Mouse (Mus musculus) cerebellum, adult 11 months (tissue): ENCODE data around the gene Myh10.
"Not testable (repeated sequence)": the region's sequence is repeated elsewhere in the genome, so short reads cannot be mapped to it uniquely, and the experiment has no call there.

Source experiments
- DNase-seq: peaks from one replicate; pipeline ENCODE4 v3.0.0; 2022

Myh10 gene

GRCm38 (mm10) chr11:68811881-68812577 lies 120.7 kb downstream of the Myh10 start:
- DNase-seq: no peak

GRCm38 (mm10) chr11:68818416-68818815 lies 127.1 kb downstream of the Myh10 start:
- DNase-seq: no peak

- DNase-seq: peak; percentile 40
Observed at GRCm38 (mm10) chr11:68819226-68819805, 128.0 kb downstream of the Myh10 start.

GRCm38 (mm10) chr11:68822326-68822725 lies 131.0 kb downstream of the Myh10 start:
- no peak for DNase-seq

GRCm38 (mm10) chr11:68826735-68827134 lies 135.4 kb downstream of the Myh10 start:
- DNase-seq: no peak

GRCm38 (mm10) chr11:68831580-68831979 lies 140.2 kb downstream of the Myh10 start:
- DNase-seq: not testable (repeated sequence)

GRCm38 (mm10) chr11:68832793-68833192 lies 141.4 kb downstream of the Myh10 start:
- DNase-seq: no peak

GRCm38 (mm10) chr11:68833593-68833992 lies 142.2 kb downstream of the Myh10 start:
- DNase-seq: no peak

- DNase-seq: no peak
Observed at GRCm38 (mm10) chr11:68835034-68835433, 143.7 kb downstream of the Myh10 start.

- DNase-seq: no peak
Observed at GRCm38 (mm10) chr11:68839606-68840005, 148.2 kb downstream of the Myh10 start.

- no peak for DNase-seq
Observed at GRCm38 (mm10) chr11:68850862-68851261, 159.5 kb downstream of the Myh10 start.

- DNase-seq: no peak
Observed at GRCm38 (mm10) chr11:68851644-68852485, 160.5 kb downstream of the Myh10 start.

- no peak for DNase-seq
Observed at GRCm38 (mm10) chr11:68852486-68852901, 161.1 kb downstream of the Myh10 start.

- DNase-seq: peak; percentile 100
Observed at GRCm38 (mm10) chr11:68852932-68853409, 161.6 kb downstream of the Myh10 start.

- DNase-seq: peak; percentile 23
Observed at GRCm38 (mm10) chr11:68853611-68854401, 162.4 kb downstream of the Myh10 start.

GRCm38 (mm10) chr11:68854621-68855020 lies 163.3 kb downstream of the Myh10 start:
- DNase-seq: no peak

- DNase-seq: no peak
Observed at GRCm38 (mm10) chr11:68857329-68857728, 166.0 kb downstream of the Myh10 start.

- no peak for DNase-seq
Observed at GRCm38 (mm10) chr11:68859943-68860593, 168.7 kb downstream of the Myh10 start.

GRCm38 (mm10) chr11:68862260-68862659 lies 170.9 kb downstream of the Myh10 start:
- DNase-seq: no peak

- DNase-seq: no peak
Observed at GRCm38 (mm10) chr11:68863631-68864091, 172.3 kb downstream of the Myh10 start.

- no peak for DNase-seq
Observed at GRCm38 (mm10) chr11:68864544-68865189, 173.3 kb downstream of the Myh10 start.
